Mouse (Mus musculus) midbrain, embryonic 13.5 days (tissue): Measurements from ENCODE around the gene Defb48. TPM values are rescaled to one million over a fixed set of nuclear protein-coding genes. Genes with fewer than 3 reads are reported as not detected.

Source experiments
- polyA plus RNA-seq: library from polyadenylated mRNA; unstranded; fragments of >200 nt; fragmentation: Nextera tagmentation; extraction: Ambion mirVana; gene quantifications from 2 replicates; pipeline ENCODE4 v1.2.1, GENCODE M21; 2015

The Defb48 gene
- polyA plus RNA-seq, 1 experiment from 2014 or later = not detected

Other genes with a start within 250 kb of the Defb48 start
- gene Ints6, start 223.3 kb downstream of the Defb48 start, polyA plus RNA-seq = 14.8 and 20.5 TPM in 2 replicates
- gene Wdfy2, start 146.8 kb downstream of the Defb48 start, polyA plus RNA-seq = 8.4 and 9.1 TPM in 2 replicates
- not detected in 2 replicates for gene Defb47, start 13.6 kb upstream of the Defb48 start, polyA plus RNA-seq
- not detected in 2 replicates for gene Defb43, start 27.3 kb upstream of the Defb48 start, polyA plus RNA-seq
- not detected in 2 replicates for gene Defb42, start 62.5 kb upstream of the Defb48 start, polyA plus RNA-seq
- not detected in 2 replicates for gene Defb30, start 65.5 kb upstream of the Defb48 start, polyA plus RNA-seq